Mouse (Mus musculus) embryonic facial prominence, embryonic 11.5 days (tissue): ENCODE measurements at regions not wholly inside any gene's neighbourhood (a gene's known extent, or its start where the extent isn't known, plus 50 kb on each side); places are given as distances from the start of the nearest gene placed in this dataset.
"Not testable (repeated sequence)": the region's sequence is repeated elsewhere in the genome, so short reads cannot be mapped to it uniquely, and the experiment has no call there.

Experiments
- ATAC-seq: fragments of 200-750 bp; cut with Nextera tagmentation; replicated peaks from 2 replicates; pipeline ENCODE4 v1.8.0; 2017; ENCODE audit warnings: low read depth; ENCODE audit not compliant: insufficient number of reproducible peaks, low FRiP score, low TSS enrichment
- DNase-seq: peaks from one replicate; pipeline ENCODE4 v3.0.0-alpha.2; 2015; ENCODE audit warnings: low spot score
- H3K27ac ChIP-seq: fragments of 300-500 bp; sonication (generic); replicated peaks from 2 replicates; pipeline ENCODE4 v1.5.1; 2014; ENCODE audit warnings: mild to moderate bottlenecking, low read depth, low read length, control low read depth
- H3K27me3 ChIP-seq: fragments of 300-500 bp; sonication (generic); 2 replicates; pipeline ENCODE4 v1.6.1; 2014; ENCODE audit warnings: mild to moderate bottlenecking, low read length, moderate library complexity, mixed read lengths; ENCODE audit not compliant: control insufficient read depth, insufficient read depth
- H3K36me3 ChIP-seq: fragments of 300-500 bp; sonication (generic); replicated peaks from 2 replicates; pipeline ENCODE4 v1.6.1; 2014; ENCODE audit warnings: low read depth, mild to moderate bottlenecking, low read length, moderate library complexity, mixed read lengths; ENCODE audit not compliant: control insufficient read depth, insufficient read depth
- H3K4me1 ChIP-seq: fragments of 300-500 bp; sonication (generic); 2 replicates; pipeline ENCODE4 v1.6.1; 2014; ENCODE audit warnings: low read length, mixed read lengths; ENCODE audit not compliant: control insufficient read depth, insufficient read depth
- H3K4me2 ChIP-seq: fragments of 300-500 bp; sonication (generic); 2 replicates; pipeline ENCODE4 v1.6.1; 2014; ENCODE audit warnings: low read depth, mild to moderate bottlenecking, control low read depth, low read length, moderate library complexity
- H3K4me3 ChIP-seq: fragments of 300-500 bp; sonication (generic); 2 replicates; pipeline ENCODE4 v1.5.1; 2014; ENCODE audit warnings: low read depth, low read length, control low read depth
- H3K9ac ChIP-seq: fragments of 300-500 bp; sonication (generic); replicated peaks from 2 replicates; pipeline ENCODE4 v1.6.1; 2014; ENCODE audit warnings: mild to moderate bottlenecking, control low read depth, low read length
- H3K9me3 ChIP-seq: fragments of 300-500 bp; sonication (generic); replicated peaks from 2 replicates; pipeline ENCODE4 v1.6.1; 2016; ENCODE audit warnings: mild to moderate bottlenecking, low read length, inconsistent platforms, mixed read lengths; ENCODE audit not compliant: control insufficient read depth
- WGBS: fragments of 180-500 bp; shearing (Covaris S2); extraction: QIAGEN DNeasy Blood & Tissue Kit; methylation state at CpG from one replicate; pipeline ENCODE4 v1.1.7; 2014; 5-methylcytosine and 5-hydroxymethylcytosine counted together

GRCm38 (mm10) chr5:3193592-3193991, 147.7 kb upstream of the Cdk6 start:
- not testable (repeated sequence) for H3K27me3 ChIP-seq, H3K9ac ChIP-seq, ATAC-seq, H3K4me1 ChIP-seq, DNase-seq, H3K36me3 ChIP-seq, H3K27ac ChIP-seq, H3K4me3 ChIP-seq, H3K9me3 ChIP-seq, H3K4me2 ChIP-seq
- 92% methylated on average over 13 of the region's 13 CpGs for WGBS

GRCm38 (mm10) chr5:3197952-3198841, 143.1 kb upstream of the Cdk6 start:
- WGBS, result 59% methylated on average over 16 of the region's 16 CpGs
- no peak for ATAC-seq

DNA sequence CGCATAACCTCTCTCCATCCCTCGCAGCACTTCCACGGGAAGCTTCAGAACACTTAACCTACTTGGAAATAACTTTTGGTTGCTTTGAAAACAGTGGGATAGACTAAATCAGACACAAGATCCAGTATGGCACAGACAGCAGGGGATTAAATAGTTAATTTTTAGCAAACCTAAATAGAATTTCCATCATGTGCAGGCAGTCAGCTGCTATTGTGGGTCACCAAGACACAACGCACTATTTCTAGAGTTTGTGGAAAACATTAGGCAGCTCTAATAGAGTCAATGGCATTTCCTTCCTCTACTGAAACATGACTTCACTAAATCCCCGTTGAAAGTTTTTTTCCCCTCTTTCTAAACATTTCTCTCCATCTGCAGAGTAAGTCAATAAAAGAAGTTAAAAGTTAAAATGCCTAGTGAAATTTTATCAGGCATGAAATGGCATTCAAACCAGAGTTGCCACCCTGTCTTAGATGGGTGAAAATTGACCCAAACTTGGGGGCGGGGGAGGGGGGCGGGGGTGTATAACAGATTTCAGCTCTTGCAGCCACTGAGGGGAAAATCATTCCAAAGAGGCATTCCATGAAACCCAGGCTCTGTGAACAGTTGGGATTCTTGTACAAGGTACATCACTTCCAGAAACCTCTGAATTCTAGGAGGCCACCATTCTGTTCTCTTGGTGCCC, 142.3 kb upstream of the Cdk6 start:
- not testable (repeated sequence) for H3K4me1 ChIP-seq, ATAC-seq, H3K27ac ChIP-seq, DNase-seq, H3K4me3 ChIP-seq, H3K27me3 ChIP-seq, H3K9ac ChIP-seq, H3K9me3 ChIP-seq, H3K4me2 ChIP-seq, H3K36me3 ChIP-seq
- 64% methylated on average over 7 of the region's 7 CpGs for whole genome bisulfite sequencing

More at GRCm38 (mm10) chr5:3197952-3198841, 143.1 kb upstream of the Cdk6 start:
- H3K27me3 ChIP-seq, result no peaks in the 10 kb centered on the region
- no peaks in the 10 kb centered on the region for H3K4me1 ChIP-seq
- no peak overlapping the region for H3K9ac ChIP-seq
- H3K4me2 ChIP-seq, result no peak overlapping the region
- H3K9me3 ChIP-seq, result no peaks in the 10 kb centered on the region
- DNase-seq, result no peak
- no peak overlapping the region for H3K27ac ChIP-seq
- H3K4me3 ChIP-seq, result no peak overlapping the region
- no peaks in the 10 kb centered on the region for H3K36me3 ChIP-seq

GRCm38 (mm10) chr5:3206160-3206559, 135.1 kb upstream of the Cdk6 start:
- H3K4me3 ChIP-seq, H3K4me1 ChIP-seq, DNase-seq, H3K9ac ChIP-seq, H3K4me2 ChIP-seq, H3K36me3 ChIP-seq, H3K9me3 ChIP-seq, ATAC-seq, H3K27me3 ChIP-seq, H3K27ac ChIP-seq: not testable (repeated sequence)
- 78% methylated on average over 5 of the region's 5 CpGs for WGBS

DNA sequence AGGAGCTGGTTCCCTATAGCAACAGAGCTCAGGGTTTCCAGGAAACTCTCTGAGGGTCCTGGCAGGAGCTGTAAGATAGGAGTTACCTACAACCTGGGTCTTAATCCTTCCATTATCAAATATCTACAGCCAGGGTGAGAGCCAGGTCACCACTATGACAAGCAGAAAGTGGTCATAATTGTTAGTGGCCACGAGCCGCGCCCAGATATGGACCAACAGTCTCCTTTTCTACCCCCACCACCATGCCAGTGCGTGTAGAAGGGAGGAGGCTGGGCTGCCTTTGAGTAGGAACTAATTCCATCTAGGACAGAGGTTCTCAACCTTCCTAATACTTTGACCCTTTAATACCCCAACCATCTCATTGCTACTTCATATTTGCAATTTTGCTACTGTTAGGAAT, 133.0 kb upstream of the Cdk6 start:
- not testable (repeated sequence) for H3K4me2 ChIP-seq, DNase-seq, H3K36me3 ChIP-seq, H3K27me3 ChIP-seq, ATAC-seq, H3K9ac ChIP-seq, H3K9me3 ChIP-seq, H3K27ac ChIP-seq, H3K4me3 ChIP-seq, H3K4me1 ChIP-seq
- WGBS, result 91% methylated on average over 4 of the region's 4 CpGs

GRCm38 (mm10) chr5:3211284-3211683, 130.0 kb upstream of the Cdk6 start:
- 98% methylated on average over 3 of the region's 3 CpGs for WGBS
- Histone ChIP-seq H3K4me2 (no peak overlapping the region), H3K36me3 (no peaks in the 10 kb centered on the region), H3K9me3 (no peaks in the 10 kb centered on the region), H3K4me3 (no peak overlapping the region), H3K27ac (no peak overlapping the region), H3K27me3 (no peaks in the 10 kb centered on the region), H3K9ac (no peak overlapping the region), H3K4me1 (no peaks in the 10 kb centered on the region)
- no peak for DNase-seq
- ATAC-seq, result no peak

GRCm38 (mm10) chr5:3216053-3216452, 125.2 kb upstream of the Cdk6 start:
- Histone ChIP-seq H3K4me2 (no peak overlapping the region), H3K27ac (no peak overlapping the region), H3K4me3 (no peak overlapping the region), H3K9ac (no peak overlapping the region), H3K9me3 (no peaks in the 10 kb centered on the region), H3K4me1 (no peaks in the 10 kb centered on the region), H3K27me3 (no peaks in the 10 kb centered on the region), H3K36me3 (no peaks in the 10 kb centered on the region)
- no peak for DNase-seq
- WGBS, result 81% methylated on average over 5 of the region's 5 CpGs
- no peak for ATAC-seq

DNA sequence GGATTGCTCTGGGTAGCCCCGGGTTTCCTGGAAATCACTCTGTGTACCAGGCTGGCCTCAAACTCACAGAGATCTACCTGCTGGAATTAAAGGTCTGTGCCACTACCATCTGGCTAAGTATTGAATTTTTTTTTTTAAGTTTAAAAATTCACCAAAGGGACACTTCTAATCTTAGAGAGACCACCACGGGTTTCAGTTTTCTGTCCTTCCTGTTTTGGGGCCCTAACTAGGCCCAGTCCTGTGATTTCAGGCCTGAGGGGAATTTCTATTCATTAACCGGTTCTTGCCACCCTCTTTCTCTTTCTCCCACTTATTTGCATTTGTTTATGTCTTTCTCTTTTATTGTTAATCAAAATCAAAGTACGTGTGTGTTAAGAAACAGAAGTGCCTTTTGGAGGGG, 122.1 kb upstream of the Cdk6 start:
- Histone ChIP-seq H3K27me3 (no peaks in the 10 kb centered on the region), H3K4me3 (no peak overlapping the region), H3K36me3 (no peaks in the 10 kb centered on the region), H3K4me2 (no peak overlapping the region), H3K9ac (no peak overlapping the region), H3K4me1 (no peaks in the 10 kb centered on the region), H3K9me3 (no peaks in the 10 kb centered on the region), H3K27ac (no peak overlapping the region)
- DNase-seq, result no peak
- 27% methylated on average over 4 of the region's 4 CpGs for WGBS
- no peak for ATAC-seq
